Mouse (Mus musculus): ENCODE measurements around the gene Kctd5.

DNA sequence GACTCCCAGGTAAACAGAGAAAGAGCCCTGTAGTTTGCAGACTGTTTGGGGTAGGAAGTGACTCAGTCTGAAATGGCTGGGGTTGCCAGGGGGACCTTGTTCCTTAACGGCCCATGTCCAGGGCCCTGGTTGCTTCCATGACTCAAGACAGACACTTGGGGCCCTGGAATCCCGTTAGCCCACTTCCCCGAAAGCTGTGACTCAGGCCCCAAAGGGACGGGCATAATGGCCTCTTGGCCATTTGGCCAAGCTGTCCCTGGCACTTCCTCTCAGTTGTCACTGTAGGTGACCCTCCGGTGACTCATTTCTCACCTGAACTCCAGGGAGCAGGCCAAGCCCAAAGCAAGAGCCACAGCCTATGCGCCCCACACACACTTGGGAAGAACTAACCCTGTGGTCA is 74.9 kb downstream of the Kctd5 start:
- TF ChIP-seq GATA1 (IDR thresholded peaks at IDR 0.05; ENCODE audit: low read length) (no peak), TAL1 (IDR thresholded peaks at IDR 0.05; ENCODE audit: low read length) (no peak)
